Mouse (Mus musculus) stomach, postnatal 0 days (tissue): ENCODE results near the gene Bcl7b. TPM values are rescaled to one million over a fixed set of nuclear protein-coding genes. Genes with fewer than 3 reads are reported as not detected.

Experiments used
- ATAC-seq: fragments of 200-750 bp; cut with Nextera tagmentation; 2 replicates; pipeline ENCODE4 v1.8.0; 2017; ENCODE audit not compliant: low FRiP score, low TSS enrichment
- DNase-seq: peaks from one replicate; pipeline ENCODE4 v3.0.0-alpha.2; 2016; ENCODE audit warnings: low spot score
- H3K27ac ChIP-seq: fragments of 300-500 bp; sonication (generic); replicated peaks from 2 replicates; pipeline ENCODE4 v1.5.1; 2014; ENCODE audit warnings: mild to moderate bottlenecking, control low read depth
- H3K27me3 ChIP-seq: fragments of 300-500 bp; sonication (generic); 2 replicates; pipeline ENCODE4 v1.6.1; 2014; ENCODE audit warnings: low read length; ENCODE audit not compliant: control insufficient read depth, insufficient read depth
- H3K36me3 ChIP-seq: fragments of 300-500 bp; sonication (generic); 2 replicates; pipeline ENCODE4 v1.6.1; 2014; ENCODE audit warnings: low read length, mixed read lengths; ENCODE audit not compliant: control insufficient read depth, insufficient read depth
- H3K4me1 ChIP-seq: fragments of 300-500 bp; sonication (generic); replicated peaks from 2 replicates; pipeline ENCODE4 v1.6.1; 2014; ENCODE audit warnings: antibody characterized with exemption; ENCODE audit not compliant: control insufficient read depth, insufficient read depth
- H3K4me2 ChIP-seq: fragments of 300-500 bp; sonication (generic); replicated peaks from 2 replicates; pipeline ENCODE4 v1.6.1; 2014; ENCODE audit warnings: low read depth, mild to moderate bottlenecking, control low read depth, moderate library complexity
- H3K4me3 ChIP-seq: fragments of 300-500 bp; sonication (generic); 2 replicates; pipeline ENCODE4 v1.5.1; 2014; ENCODE audit warnings: low read depth, low read length, control low read depth
- H3K9ac ChIP-seq: fragments of 300-500 bp; sonication (generic); 2 replicates; pipeline ENCODE4 v1.6.1; 2014; ENCODE audit warnings: mild to moderate bottlenecking, low read length, control low read depth, mixed read lengths
- H3K9me3 ChIP-seq: fragments of 300-500 bp; sonication (generic); 2 replicates; pipeline ENCODE4 v1.6.1; 2016; ENCODE audit warnings: low read length; ENCODE audit not compliant: control insufficient read depth
- CTCF ChIP-seq: IDR thresholded peaks from 2 replicates; pipeline ENCODE4 v1.5.1; 2016; ENCODE audit warnings: antibody characterized with exemption, low read depth, mild to moderate bottlenecking, moderate library complexity
- EP300 ChIP-seq: optimal IDR thresholded peaks from 2 replicates; pipeline ENCODE3; 2016; ENCODE audit warnings: antibody characterized with exemption
- WGBS: fragments of 180-500 bp; shearing (Covaris S2); extraction: QIAGEN DNeasy Blood & Tissue Kit; methylation state at CpG from one replicate; pipeline ENCODE4 v1.1.7; 2014; 5-methylcytosine and 5-hydroxymethylcytosine counted together
- polyA plus RNA-seq: library from polyadenylated mRNA; unstranded; fragments of >200 nt; fragmentation: Nextera tagmentation; extraction: Ambion mirVana; gene quantifications from 2 replicates; pipeline ENCODE4 v1.2.1, GENCODE M21; 2015

The Bcl7b gene
- polyA plus RNA-seq, 1 experiment from 2014 or later = 50.4 TPM

DNA sequence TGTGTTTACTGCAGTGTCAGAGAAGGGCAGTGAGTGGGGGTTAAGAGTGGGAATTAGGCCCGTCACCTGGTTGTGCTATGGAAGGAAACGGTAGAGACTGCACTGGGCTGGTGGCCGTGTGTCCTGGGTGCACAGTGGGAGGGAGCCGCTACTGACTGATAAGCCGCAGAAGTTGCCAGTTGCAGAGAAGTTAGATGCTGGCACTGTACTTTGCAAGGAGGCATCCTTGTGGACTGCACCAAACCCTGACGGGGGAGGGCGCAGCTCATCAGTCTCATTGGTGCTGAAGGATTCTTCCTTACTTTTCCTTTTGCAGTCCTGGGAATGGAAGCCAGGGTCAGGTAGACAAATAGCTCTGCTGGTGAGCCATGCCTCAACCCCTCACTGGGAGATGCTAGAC, 6.4 kb upstream of the Bcl7b start:
- peaks cover 13% of the 10 kb centered on the region; the same call in 1 of the 2 replicates for H3K36me3 ChIP-seq
- H3K4me1 ChIP-seq = no peaks in the 10 kb centered on the region
- no peaks in the 10 kb centered on the region for H3K9me3 ChIP-seq
- DNase-seq (no peak), ATAC-seq (no peak)
- H3K4me2 ChIP-seq = no peak overlapping the region
- TF ChIP-seq EP300 (no peak), CTCF (no peak)
- H3K27ac ChIP-seq = no peak overlapping the region
- no peak overlapping the region for H3K9ac ChIP-seq
- H3K27me3 ChIP-seq = no peaks in the 10 kb centered on the region
- no peak overlapping the region for H3K4me3 ChIP-seq
- 85% methylated on average over 7 of the region's 7 CpGs for WGBS

DNA sequence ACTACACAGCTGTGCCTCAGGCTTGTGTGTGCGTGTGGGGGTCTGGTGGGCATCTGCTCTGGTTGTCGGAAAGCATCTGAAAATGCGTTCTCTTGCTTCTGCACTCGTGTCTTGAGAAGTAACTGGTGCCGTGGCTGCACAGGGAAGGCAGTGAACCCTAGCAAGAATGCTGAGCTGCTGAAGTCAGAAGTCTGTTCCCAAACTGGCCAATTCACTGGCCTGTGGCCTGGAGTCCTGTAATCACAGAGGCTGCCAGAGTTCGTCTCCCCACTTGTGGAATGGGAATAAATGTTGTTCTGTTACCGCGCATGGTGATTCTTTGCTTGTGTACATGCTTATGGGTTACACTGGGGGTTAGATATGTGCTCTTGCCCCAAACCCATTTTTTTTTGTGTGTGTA, 5.7 kb upstream of the Bcl7b start:
- Histone ChIP-seq H3K4me3 (no peak overlapping the region), H3K4me1 (no peaks in the 10 kb centered on the region), H3K4me2 (no peak overlapping the region), H3K27ac (no peak overlapping the region), H3K36me3 (peaks cover 13% of the 10 kb centered on the region; the same call in 1 of the 2 replicates), H3K27me3 (no peaks in the 10 kb centered on the region), H3K9me3 (no peaks in the 10 kb centered on the region), H3K9ac (no peak overlapping the region)
- DNase-seq = no peak
- TF ChIP-seq CTCF = no peak
- TF ChIP-seq EP300 = no peak
- 93% methylated on average over 8 of the region's 8 CpGs for WGBS
- ATAC-seq = no peak

DNA sequence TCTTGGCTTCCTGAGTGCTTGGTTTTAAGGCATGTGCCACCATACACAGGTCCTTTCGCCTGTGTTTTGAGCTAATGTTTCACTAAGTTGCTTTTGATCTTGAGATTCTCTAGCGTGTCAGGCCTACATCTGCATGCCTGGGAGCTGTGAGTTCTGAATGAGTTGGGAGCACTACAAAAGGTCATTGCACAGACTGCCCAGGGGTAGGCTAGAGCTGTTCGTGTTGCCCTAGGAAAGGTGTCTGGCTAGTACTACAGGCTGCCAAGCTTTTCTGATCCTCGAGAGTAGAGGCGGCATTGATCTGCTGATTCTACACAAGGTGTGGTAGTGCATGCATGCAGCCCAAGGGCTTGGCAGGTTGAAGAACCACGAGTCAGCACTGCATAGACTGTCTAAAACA, 5.3 kb upstream of the Bcl7b start:
- H3K27ac ChIP-seq = no peak overlapping the region
- no peak for TF ChIP-seq CTCF
- TF ChIP-seq EP300 = no peak

DNA sequence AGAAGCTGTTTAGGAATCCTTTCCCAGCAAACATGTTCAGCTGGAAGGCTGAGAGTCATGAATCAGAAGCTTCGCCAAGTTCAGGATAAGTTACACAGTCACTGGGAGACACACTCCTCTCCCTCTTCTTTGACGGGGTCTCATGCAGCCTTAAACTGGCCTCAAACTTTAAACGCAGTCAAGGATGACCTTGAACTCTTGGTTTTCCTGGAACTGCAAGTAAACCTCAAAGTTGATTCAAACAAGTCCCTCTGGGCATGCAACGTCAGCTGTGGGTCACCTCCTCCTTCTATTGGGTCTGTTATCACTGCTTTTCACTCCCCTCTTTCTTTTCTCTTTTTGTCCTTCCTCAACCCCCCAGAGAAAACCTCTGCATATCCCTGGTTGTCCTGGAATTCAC, 1.2 kb upstream of the Bcl7b start:
- ATAC-seq = no peak
- peaks cover 3% of the 10 kb centered on the region; the same call in 1 of the 2 replicates for H3K4me1 ChIP-seq

More for the DNA sequence above, 5.3 kb upstream of the Bcl7b start:
- Histone ChIP-seq H3K4me2 (no peak overlapping the region), H3K36me3 (peaks cover 13% of the 10 kb centered on the region; the same call in 1 of the 2 replicates), H3K9ac (no peak overlapping the region), H3K4me1 (no peaks in the 10 kb centered on the region), H3K9me3 (no peaks in the 10 kb centered on the region), H3K27me3 (no peaks in the 10 kb centered on the region), H3K4me3 (no peak overlapping the region)
- DNase-seq (no peak), ATAC-seq (no peak)
- 71% methylated on average over 6 of the region's 6 CpGs for WGBS

DNA sequence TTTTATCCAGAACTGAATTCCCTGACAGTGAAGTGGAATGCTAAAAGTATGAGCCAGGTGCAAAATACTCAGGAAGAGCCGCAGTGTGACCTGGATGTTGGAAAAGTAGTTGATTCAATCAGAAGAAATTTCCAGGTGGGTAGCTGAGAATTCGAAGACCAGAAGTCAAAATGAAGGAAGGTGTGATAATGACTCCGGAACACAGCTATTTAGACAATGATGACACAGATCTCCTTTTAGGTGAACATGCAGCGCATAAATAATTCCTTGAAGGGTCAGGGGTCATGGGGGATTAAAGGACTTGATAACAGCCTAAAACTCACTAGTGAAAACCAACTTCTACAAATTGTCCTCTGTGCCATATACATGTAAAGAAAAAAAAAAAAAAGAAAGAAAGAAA, 614 bp upstream of the Bcl7b start:
- Histone ChIP-seq H3K9me3 (no peaks in the 10 kb centered on the region), H3K9ac (no peak overlapping the region), H3K36me3 (peaks cover 3% of the 10 kb centered on the region; the same call in 1 of the 2 replicates), H3K4me3 (no peak overlapping the region), H3K4me1 (peaks cover 3% of the 10 kb centered on the region; the same call in 1 of the 2 replicates), H3K4me2 (no peak overlapping the region), H3K27ac (peak overlapping the region; percentile 98; the same call in 1 of the 2 replicates), H3K27me3 (no peaks in the 10 kb centered on the region)
- no peak for TF ChIP-seq CTCF
- DNase-seq (no peak), ATAC-seq (no peak)
- WGBS = 90% methylated on average over 4 of the region's 4 CpGs

More for the DNA sequence above, 1.2 kb upstream of the Bcl7b start:
- TF ChIP-seq CTCF (no peak), EP300 (no peak)
- H3K36me3 ChIP-seq = peaks cover 3% of the 10 kb centered on the region; the same call in 1 of the 2 replicates
- H3K27ac ChIP-seq = no peak overlapping the region
- H3K9ac ChIP-seq = no peak overlapping the region
- no peak for DNase-seq
- H3K9me3 ChIP-seq = no peaks in the 10 kb centered on the region
- no peaks in the 10 kb centered on the region for H3K27me3 ChIP-seq
- H3K4me2 ChIP-seq = no peak overlapping the region
- no peak overlapping the region for H3K4me3 ChIP-seq
- 67% methylated on average over 4 of the region's 4 CpGs for WGBS

DNA sequence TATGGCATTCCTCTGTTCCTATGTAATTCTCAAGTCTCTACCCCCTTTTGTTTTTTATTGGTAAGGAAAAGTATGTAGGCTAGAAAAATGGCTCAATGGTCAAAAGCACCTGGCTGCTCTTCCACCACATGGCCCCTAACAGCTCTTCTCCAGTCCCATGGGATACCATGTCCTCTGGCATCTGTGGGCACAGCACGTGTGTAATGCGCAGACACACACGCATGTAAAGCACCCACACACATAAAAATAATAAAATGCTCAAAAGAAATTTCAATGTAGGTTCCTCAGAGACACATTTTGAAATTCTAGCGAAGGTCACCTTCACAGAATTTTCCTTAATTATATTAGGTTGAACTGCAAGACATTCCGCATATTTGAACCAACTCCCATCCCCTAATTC, 1.4 kb downstream of the Bcl7b start:
- Histone ChIP-seq H3K27me3 (no peaks in the 10 kb centered on the region), H3K9ac (no peak overlapping the region; the same call in 1 of the 2 replicates), H3K27ac (peak overlapping the region; percentile 98), H3K4me2 (peak overlapping the region; percentile 89), H3K9me3 (no peaks in the 10 kb centered on the region), H3K36me3 (peaks cover 5% of the 10 kb centered on the region; the same call in 1 of the 2 replicates), H3K4me3 (peak overlapping the region; percentile 72), H3K4me1 (peaks cover 3% of the 10 kb centered on the region; the same call in 1 of the 2 replicates)
- 87% methylated on average over 5 of the region's 5 CpGs for WGBS
- DNase-seq (no peak), ATAC-seq (no peak)
- TF ChIP-seq EP300 (no peak), CTCF (no peak)
